Mouse (Mus musculus) intestine, embryonic 15.5 days (tissue): ENCODE results near the gene Acyp2. TPM values are rescaled to one million over a fixed set of nuclear protein-coding genes. Genes with fewer than 3 reads are reported as not detected.

Experiments used
- ATAC-seq: fragments of 200-750 bp; cut with Nextera tagmentation; 2 replicates; pipeline ENCODE4 v1.8.0; 2017; ENCODE audit warnings: moderate TSS enrichment, moderate library complexity
- H3K27ac ChIP-seq: fragments of 300-500 bp; sonication (generic); 2 replicates; pipeline ENCODE4 v1.5.1; 2015; ENCODE audit warnings: mild to moderate bottlenecking, inconsistent platforms
- H3K27me3 ChIP-seq: fragments of 300-500 bp; sonication (generic); replicated peaks from 2 replicates; pipeline ENCODE4 v1.6.1; 2015; ENCODE audit warnings: inconsistent platforms
- H3K36me3 ChIP-seq: fragments of 300-500 bp; sonication (generic); 2 replicates; pipeline ENCODE4 v1.6.1; 2015; ENCODE audit warnings: inconsistent platforms
- H3K4me1 ChIP-seq: fragments of 300-500 bp; sonication (generic); replicated peaks from 2 replicates; pipeline ENCODE4 v1.6.1; 2015; ENCODE audit warnings: inconsistent platforms
- H3K4me2 ChIP-seq: fragments of 300-500 bp; sonication (generic); replicated peaks from 2 replicates; pipeline ENCODE4 v1.6.1; 2015; ENCODE audit warnings: mild to moderate bottlenecking, inconsistent platforms
- H3K4me3 ChIP-seq: fragments of 300-500 bp; sonication (generic); replicated peaks from 2 replicates; pipeline ENCODE4 v1.5.1; 2015; ENCODE audit warnings: inconsistent platforms
- H3K9ac ChIP-seq: fragments of 300-500 bp; sonication (generic); 2 replicates; pipeline ENCODE4 v1.6.1; 2015; ENCODE audit warnings: inconsistent platforms
- H3K9me3 ChIP-seq: fragments of 300-500 bp; sonication (generic); 2 replicates; pipeline ENCODE4 v1.6.1; 2016; ENCODE audit warnings: inconsistent platforms
- WGBS: fragments of 180-500 bp; shearing (Covaris S2); methylation state at CpG from one replicate; pipeline ENCODE4 v1.1.7; 2015; 5-methylcytosine and 5-hydroxymethylcytosine counted together
- polyA plus RNA-seq: library from polyadenylated mRNA; unstranded; fragments of >200 nt; fragmentation: Nextera tagmentation; extraction: Ambion mirVana; gene quantifications from 2 replicates; pipeline ENCODE4 v1.2.1, GENCODE M21; 2015

Acyp2 gene
- 8.9 and 11.1 TPM in 2 replicates for polyA plus RNA-seq

- Histone ChIP-seq H3K9ac (peak within 1 kb of the TSS; percentile 71), H3K4me2 (peak within 1 kb of the TSS; percentile 83), H3K36me3 (no peaks in the 10 kb centered on the region), H3K27me3 (no peaks in the 10 kb centered on the region), H3K4me1 (no peaks in the 10 kb centered on the region), H3K9me3 (no peaks in the 10 kb centered on the region), H3K27ac (peak within 1 kb of the TSS; percentile 71), H3K4me3 (peak within 1 kb of the TSS; percentile 67)
- WGBS, result under 1% methylated on average over 40 of the region's 40 CpGs
- ATAC-seq, result peak; percentile 99
Observed at GRCm38 (mm10) chr11:30649001-30649637, at the start of gene Acyp2. Gene Acyp2 (minus strand): TSS chr11:30649587.

- Histone ChIP-seq H3K27me3 (no peaks in the 10 kb centered on the region), H3K9ac (no peak overlapping the region), H3K4me1 (no peaks in the 10 kb centered on the region), H3K27ac (no peak overlapping the region), H3K9me3 (no peaks in the 10 kb centered on the region), H3K4me2 (no peak overlapping the region), H3K4me3 (no peak overlapping the region), H3K36me3 (no peaks in the 10 kb centered on the region)
- 76% methylated on average over 1 of the region's 1 CpGs for WGBS
- no peak for ATAC-seq
Observed at GRCm38 (mm10) chr11:30689421-30689820, 40.0 kb upstream of the Acyp2 start.

DNA sequence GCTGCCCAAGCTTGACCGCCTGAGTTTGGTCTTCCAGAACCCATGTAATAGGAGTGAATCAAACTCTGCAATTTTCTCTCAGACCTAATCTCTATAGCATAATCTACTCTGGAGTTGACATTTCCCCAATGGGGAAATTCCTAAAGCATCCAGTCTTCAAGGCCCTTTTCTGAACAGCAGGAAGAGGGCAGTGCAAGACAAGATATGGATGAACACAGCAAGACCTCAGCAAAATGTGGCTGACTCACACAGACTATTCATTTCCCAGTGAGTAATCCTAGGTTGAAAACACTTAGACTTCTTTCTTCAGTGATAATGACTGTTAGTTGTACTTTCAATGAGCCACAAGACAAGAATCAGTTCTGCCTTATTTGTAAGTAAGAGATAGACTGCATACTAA is 26.7 kb upstream of the Acyp2 start:
- Histone ChIP-seq H3K27me3 (no peaks in the 10 kb centered on the region), H3K9ac (no peak overlapping the region), H3K4me2 (no peak overlapping the region), H3K27ac (no peak overlapping the region), H3K36me3 (no peaks in the 10 kb centered on the region), H3K9me3 (no peaks in the 10 kb centered on the region), H3K4me3 (no peak overlapping the region), H3K4me1 (no peaks in the 10 kb centered on the region)
- no peak for ATAC-seq
- 83% methylated on average over 1 of the region's 1 CpGs for WGBS

- H3K9me3 ChIP-seq, result no peaks in the 10 kb centered on the region
- no peaks in the 10 kb centered on the region for H3K36me3 ChIP-seq
- H3K4me3 ChIP-seq, result no peak overlapping the region
- H3K27me3 ChIP-seq, result no peaks in the 10 kb centered on the region
- no peaks in the 10 kb centered on the region for H3K4me1 ChIP-seq
- no peak overlapping the region for H3K27ac ChIP-seq
- ATAC-seq, result no peak
- 32% methylated on average over 1 of the region's 1 CpGs for WGBS
- no peak overlapping the region for H3K9ac ChIP-seq
- no peak overlapping the region for H3K4me2 ChIP-seq
Observed at GRCm38 (mm10) chr11:30672719-30673118, 23.3 kb upstream of the Acyp2 start.

- Histone ChIP-seq H3K9ac (no peak overlapping the region), H3K9me3 (no peaks in the 10 kb centered on the region), H3K4me2 (no peak overlapping the region), H3K4me1 (no peaks in the 10 kb centered on the region), H3K27ac (no peak overlapping the region), H3K27me3 (no peaks in the 10 kb centered on the region), H3K36me3 (no peaks in the 10 kb centered on the region), H3K4me3 (no peak overlapping the region)
- WGBS, result 88% methylated on average over 3 of the region's 3 CpGs
- no peak for ATAC-seq
Observed at GRCm38 (mm10) chr11:30663001-30663400, 13.6 kb upstream of the Acyp2 start.

GRCm38 (mm10) chr11:30662591-30662990 is 13.2 kb upstream of the Acyp2 start:
- Histone ChIP-seq H3K4me1 (no peaks in the 10 kb centered on the region), H3K4me3 (no peak overlapping the region), H3K9ac (no peak overlapping the region), H3K27me3 (no peaks in the 10 kb centered on the region; the same call in 1 of the 2 replicates), H3K9me3 (no peaks in the 10 kb centered on the region), H3K4me2 (no peak overlapping the region), H3K36me3 (no peaks in the 10 kb centered on the region), H3K27ac (no peak overlapping the region)
- WGBS, result 75% methylated on average over 2 of the region's 2 CpGs
- ATAC-seq, result no peak

- no peak overlapping the region for H3K9ac ChIP-seq
- WGBS, result 42% methylated on average over 2 of the region's 2 CpGs
- H3K9me3 ChIP-seq, result no peaks in the 10 kb centered on the region
- no peaks in the 10 kb centered on the region; the same call in 1 of the 2 replicates for H3K27me3 ChIP-seq
- H3K4me2 ChIP-seq, result no peak overlapping the region
- H3K36me3 ChIP-seq, result no peaks in the 10 kb centered on the region
- H3K27ac ChIP-seq, result no peak overlapping the region
- ATAC-seq, result no peak
- no peaks in the 10 kb centered on the region for H3K4me1 ChIP-seq
- H3K4me3 ChIP-seq, result no peak overlapping the region
Observed at GRCm38 (mm10) chr11:30657069-30657468, 7.7 kb upstream of the Acyp2 start.

GRCm38 (mm10) chr11:30656060-30656459 is 6.7 kb upstream of the Acyp2 start:
- no peaks in the 10 kb centered on the region for H3K36me3 ChIP-seq
- H3K9me3 ChIP-seq, result no peaks in the 10 kb centered on the region
- WGBS, result 82% methylated on average over 4 of the region's 4 CpGs
- H3K9ac ChIP-seq, result no peak overlapping the region
- H3K27me3 ChIP-seq, result no peaks in the 10 kb centered on the region; the same call in 1 of the 2 replicates
- no peak overlapping the region for H3K4me2 ChIP-seq
- ATAC-seq, result no peak
- no peak overlapping the region for H3K4me3 ChIP-seq
- no peaks in the 10 kb centered on the region for H3K4me1 ChIP-seq
- H3K27ac ChIP-seq, result no peak overlapping the region

DNA sequence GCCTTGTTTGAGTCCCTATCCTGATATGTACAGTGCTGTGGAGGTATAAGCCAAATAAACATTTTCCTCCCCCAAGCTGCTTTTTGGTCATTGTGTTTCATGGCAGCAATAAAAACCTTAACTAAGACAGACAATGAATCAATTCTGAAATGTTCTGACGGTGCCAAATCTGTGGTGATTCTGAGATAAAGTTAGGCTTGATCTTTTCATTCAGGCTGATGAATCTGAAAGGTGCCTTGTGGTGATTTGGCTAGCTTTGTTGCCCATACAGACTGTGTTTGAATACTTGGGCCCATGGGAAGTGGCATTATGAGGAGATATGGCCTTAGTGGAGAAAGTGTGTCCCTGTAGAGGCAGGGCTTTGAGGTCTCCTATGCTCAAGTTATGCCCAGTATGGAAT is 1.0 kb upstream of the Acyp2 start:
- Histone ChIP-seq H3K36me3 (no peaks in the 10 kb centered on the region), H3K4me2 (no peak overlapping the region), H3K9ac (no peak overlapping the region), H3K9me3 (no peaks in the 10 kb centered on the region), H3K4me1 (no peaks in the 10 kb centered on the region), H3K4me3 (no peak overlapping the region), H3K27me3 (no peaks in the 10 kb centered on the region), H3K27ac (no peak overlapping the region)
- 76% methylated on average over 1 of the region's 1 CpGs for WGBS
- ATAC-seq, result no peak

- Histone ChIP-seq H3K4me3 (no peak overlapping the region), H3K27me3 (no peaks in the 10 kb centered on the region), H3K4me2 (no peak overlapping the region), H3K4me1 (no peaks in the 10 kb centered on the region), H3K9ac (no peak overlapping the region), H3K27ac (no peak overlapping the region), H3K9me3 (no peaks in the 10 kb centered on the region), H3K36me3 (no peaks in the 10 kb centered on the region)
- WGBS, result 93% methylated on average over 1 of the region's 1 CpGs
- ATAC-seq, result no peak
Observed at GRCm38 (mm10) chr11:30635674-30636073, 13.7 kb downstream of the Acyp2 start.

- H3K9me3 ChIP-seq, result no peaks in the 10 kb centered on the region
- no peak for ATAC-seq
- H3K4me1 ChIP-seq, result no peaks in the 10 kb centered on the region
- no peak overlapping the region for H3K27ac ChIP-seq
- H3K27me3 ChIP-seq, result no peaks in the 10 kb centered on the region
- no peak overlapping the region for H3K9ac ChIP-seq
- H3K4me3 ChIP-seq, result no peak overlapping the region
- H3K4me2 ChIP-seq, result no peak overlapping the region
- H3K36me3 ChIP-seq, result no peaks in the 10 kb centered on the region
- 76% methylated on average over 6 of the region's 6 CpGs for WGBS
Observed at GRCm38 (mm10) chr11:30630514-30630913, 18.9 kb downstream of the Acyp2 start.

DNA sequence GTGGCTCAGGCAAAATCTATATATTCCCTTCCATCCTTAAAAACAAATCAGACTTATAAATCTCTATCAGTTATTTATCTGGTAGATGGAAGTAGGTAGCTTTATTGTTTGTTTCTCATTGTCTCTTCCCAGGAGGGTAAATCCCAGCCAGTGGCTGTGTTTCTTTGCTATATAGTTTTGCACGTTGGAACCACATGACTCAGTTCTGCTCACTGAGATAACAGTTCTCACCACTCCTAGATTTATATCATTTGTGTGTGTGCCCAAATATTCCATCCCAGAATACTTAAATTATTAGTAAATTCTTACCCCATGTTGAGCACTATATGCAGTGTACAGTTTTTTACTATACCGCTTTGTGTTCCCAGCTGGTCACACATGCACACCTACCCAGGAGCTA is 26.2 kb downstream of the Acyp2 start:
- no peak overlapping the region for H3K4me2 ChIP-seq
- H3K4me1 ChIP-seq, result no peaks in the 10 kb centered on the region
- no peaks in the 10 kb centered on the region for H3K36me3 ChIP-seq
- no peak overlapping the region for H3K27ac ChIP-seq
- no peak overlapping the region for H3K9ac ChIP-seq
- ATAC-seq, result no peak
- H3K9me3 ChIP-seq, result no peaks in the 10 kb centered on the region
- H3K4me3 ChIP-seq, result no peak overlapping the region
- WGBS, result 68% methylated on average over 2 of the region's 2 CpGs
- H3K27me3 ChIP-seq, result no peaks in the 10 kb centered on the region
